Mouse (Mus musculus): ENCODE measurements at regions not wholly inside any gene's neighbourhood (a gene's known extent, or its start where the extent isn't known, plus 50 kb on each side); places are given as distances from the start of the nearest gene placed in this dataset.

GRCm38 (mm10) chr14:85915761-85916160, 1225.3 kb downstream of the Diaph3 start:
- H3K4me3 ChIP-seq (ENCODE audit: low read depth, low read length), result no peak overlapping the region
- DNase-seq, result no peak
- H3K36me3 ChIP-seq (ENCODE audit: insufficient read depth), result no peaks in the 10 kb centered on the region
- no peaks in the 10 kb centered on the region for H3K4me1 ChIP-seq (ENCODE audit: insufficient read depth)
- no peaks in the 10 kb centered on the region for H3K9me3 ChIP-seq (ENCODE audit: low read length)
- H3K27ac ChIP-seq (ENCODE audit: low read depth, low read length), result no peak overlapping the region
- 50% methylated on average over 2 of the region's 2 CpGs for WGBS
- H3K27me3 ChIP-seq (ENCODE audit: insufficient read depth, low read length), result no peaks in the 10 kb centered on the region
- no peak for TF ChIP-seq CTCF (IDR thresholded peaks at IDR 0.05; ENCODE audit: low read depth)
- H3K9ac ChIP-seq, result no peak overlapping the region
- ATAC-seq, result no peak
- no peak overlapping the region for H3K4me2 ChIP-seq (ENCODE audit: low read depth)

- H3K9me3 ChIP-seq (ENCODE audit: low read length), result no peaks in the 10 kb centered on the region
- peak; percentile 58 for TF ChIP-seq CTCF (IDR thresholded peaks at IDR 0.05; ENCODE audit: low read depth)
- ATAC-seq, result no peak
- 57% methylated on average over 1 of the region's 1 CpGs for WGBS
- no peak overlapping the region for H3K27ac ChIP-seq (ENCODE audit: low read depth, low read length)
- no peak overlapping the region for H3K4me3 ChIP-seq (ENCODE audit: low read depth, low read length)
- H3K9ac ChIP-seq, result no peak overlapping the region
- H3K27me3 ChIP-seq (ENCODE audit: insufficient read depth, low read length), result no peaks in the 10 kb centered on the region
- H3K4me2 ChIP-seq (ENCODE audit: low read depth), result no peak overlapping the region
- H3K36me3 ChIP-seq (ENCODE audit: insufficient read depth), result no peaks in the 10 kb centered on the region
- H3K4me1 ChIP-seq (ENCODE audit: insufficient read depth), result no peaks in the 10 kb centered on the region
- DNase-seq, result peak; percentile 43
These were observed 1243.1 kb downstream of the Diaph3 start for GRCm38 (mm10) chr14:85897890-85898289.

- DNase-seq, result no peak
These were observed 1279.6 kb downstream of the Diaph3 start for GRCm38 (mm10) chr14:85861371-85861951.

GRCm38 (mm10) chr14:85849490-85849889, 1291.5 kb downstream of the Diaph3 start:
- ATAC-seq (no peak), DNase-seq (no peak)
- no peak overlapping the region for H3K27ac ChIP-seq (ENCODE audit: low read depth, low read length)
- no peak overlapping the region for H3K4me3 ChIP-seq (ENCODE audit: low read depth, low read length)
- no peaks in the 10 kb centered on the region for H3K4me1 ChIP-seq (ENCODE audit: insufficient read depth)
- no peak for TF ChIP-seq CTCF (IDR thresholded peaks at IDR 0.05; ENCODE audit: low read depth)
- H3K9ac ChIP-seq, result no peak overlapping the region
- H3K36me3 ChIP-seq (ENCODE audit: insufficient read depth), result no peaks in the 10 kb centered on the region
- H3K27me3 ChIP-seq (ENCODE audit: insufficient read depth, low read length), result no peaks in the 10 kb centered on the region
- no peak overlapping the region for H3K4me2 ChIP-seq (ENCODE audit: low read depth)
- 97% methylated on average over 1 of the region's 1 CpGs for WGBS
- H3K9me3 ChIP-seq (ENCODE audit: low read length), result no peaks in the 10 kb centered on the region

More at GRCm38 (mm10) chr14:85861371-85861951, 1279.6 kb downstream of the Diaph3 start:
- Histone ChIP-seq H3K4me2 (ENCODE audit: low read depth) (no peak overlapping the region), H3K4me3 (ENCODE audit: low read depth, low read length) (no peak overlapping the region), H3K27ac (ENCODE audit: low read depth, low read length) (no peak overlapping the region), H3K27me3 (ENCODE audit: insufficient read depth, low read length) (no peaks in the 10 kb centered on the region), H3K4me1 (ENCODE audit: insufficient read depth) (no peaks in the 10 kb centered on the region), H3K36me3 (ENCODE audit: insufficient read depth) (no peaks in the 10 kb centered on the region), H3K9ac (no peak overlapping the region), H3K9me3 (ENCODE audit: low read length) (no peaks in the 10 kb centered on the region)
- 70% methylated on average over 3 of the region's 3 CpGs for WGBS
- ATAC-seq, result no peak
- no peak for TF ChIP-seq CTCF (IDR thresholded peaks at IDR 0.05; ENCODE audit: low read depth)

- no peaks in the 10 kb centered on the region for H3K4me1 ChIP-seq (ENCODE audit: insufficient read depth)
- no peak overlapping the region for H3K4me3 ChIP-seq (ENCODE audit: low read depth, low read length)
- H3K9me3 ChIP-seq (ENCODE audit: low read length), result no peaks in the 10 kb centered on the region
- H3K9ac ChIP-seq, result no peak overlapping the region
- H3K27me3 ChIP-seq (ENCODE audit: insufficient read depth, low read length), result no peaks in the 10 kb centered on the region
- 89% methylated on average over 2 of the region's 2 CpGs for WGBS
- ATAC-seq (no peak), DNase-seq (no peak)
- no peak overlapping the region for H3K4me2 ChIP-seq (ENCODE audit: low read depth)
- H3K36me3 ChIP-seq (ENCODE audit: insufficient read depth), result no peaks in the 10 kb centered on the region
- TF ChIP-seq CTCF (IDR thresholded peaks at IDR 0.05; ENCODE audit: low read depth), result no peak
- H3K27ac ChIP-seq (ENCODE audit: low read depth, low read length), result no peak overlapping the region
These were observed 1305.5 kb downstream of the Diaph3 start for GRCm38 (mm10) chr14:85835494-85835893.

GRCm38 (mm10) chr14:85814920-85815319, 1326.1 kb downstream of the Diaph3 start:
- WGBS, result 6% methylated on average over 2 of the region's 2 CpGs

GRCm38 (mm10) chr14:85784386-85784785, 1341.0 kb downstream of the Pcdh17 start:
- Histone ChIP-seq H3K27me3 (ENCODE audit: insufficient read depth, low read length) (no peaks in the 10 kb centered on the region), H3K9me3 (ENCODE audit: low read length) (no peaks in the 10 kb centered on the region), H3K27ac (ENCODE audit: low read depth, low read length) (no peak overlapping the region), H3K9ac (no peak overlapping the region), H3K4me1 (ENCODE audit: insufficient read depth) (no peaks in the 10 kb centered on the region), H3K4me2 (ENCODE audit: low read depth) (no peak overlapping the region), H3K36me3 (ENCODE audit: insufficient read depth) (no peaks in the 10 kb centered on the region), H3K4me3 (ENCODE audit: low read depth, low read length) (no peak overlapping the region)
- no peak for TF ChIP-seq CTCF (IDR thresholded peaks at IDR 0.05; ENCODE audit: low read depth)
- DNase-seq (no peak), ATAC-seq (no peak)
- WGBS, result 61% methylated on average over 3 of the region's 3 CpGs

More at GRCm38 (mm10) chr14:85814920-85815319, 1326.1 kb downstream of the Diaph3 start:
- DNase-seq (no peak), ATAC-seq (no peak)
- Histone ChIP-seq H3K4me3 (ENCODE audit: low read depth, low read length) (no peak overlapping the region), H3K9ac (no peak overlapping the region), H3K27me3 (ENCODE audit: insufficient read depth, low read length) (no peaks in the 10 kb centered on the region), H3K27ac (ENCODE audit: low read depth, low read length) (no peak overlapping the region), H3K4me1 (ENCODE audit: insufficient read depth) (no peaks in the 10 kb centered on the region), H3K4me2 (ENCODE audit: low read depth) (no peak overlapping the region), H3K9me3 (ENCODE audit: low read length) (no peaks in the 10 kb centered on the region), H3K36me3 (ENCODE audit: insufficient read depth) (no peaks in the 10 kb centered on the region)
- TF ChIP-seq CTCF (IDR thresholded peaks at IDR 0.05; ENCODE audit: low read depth), result no peak
